Mouse (Mus musculus) c-Kit-negative CD71-positive TER-119-positive erythroid progenitor cells, embryonic 14.5 days (primary cell): ENCODE results near the gene Rgsl1.

Experiments used
- DNase-seq: peaks from one replicate; pipeline ENCODE4 v3.0.0-alpha.2; 2013; ENCODE audit warnings: low read depth, low spot score

Rgsl1 gene

DNA sequence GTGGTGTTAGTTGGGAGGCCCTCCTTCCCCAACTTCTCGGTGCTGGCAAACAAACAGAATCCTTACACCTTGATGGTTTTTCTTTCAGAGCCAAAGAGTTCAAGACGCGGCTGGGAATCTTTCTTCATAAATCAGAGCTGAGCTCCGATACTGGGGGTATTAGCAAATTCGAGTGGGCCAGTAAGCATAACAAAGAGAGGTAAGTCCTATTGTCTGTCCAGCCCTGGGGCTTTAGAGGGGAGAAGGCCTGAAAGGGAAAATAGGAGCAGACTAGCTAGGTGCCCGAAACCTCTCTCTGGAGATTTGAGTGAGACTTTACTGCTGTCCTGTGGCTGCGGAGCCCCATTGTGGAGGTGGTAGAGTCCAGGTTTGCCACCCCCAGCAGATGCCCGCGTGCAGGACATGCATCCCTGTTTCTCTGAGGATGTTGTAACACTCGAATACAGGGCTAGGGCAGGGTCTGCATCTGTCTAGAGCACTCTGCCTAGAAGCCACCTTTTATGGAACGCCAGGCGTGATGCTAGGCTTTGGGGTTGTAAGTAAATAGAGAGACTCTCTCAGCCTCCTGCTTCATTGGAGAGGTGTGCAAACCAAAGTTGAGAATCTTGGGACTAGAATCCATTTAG, 103.1 kb downstream of the Rgsl1 start:
- no peak for DNase-seq

DNA sequence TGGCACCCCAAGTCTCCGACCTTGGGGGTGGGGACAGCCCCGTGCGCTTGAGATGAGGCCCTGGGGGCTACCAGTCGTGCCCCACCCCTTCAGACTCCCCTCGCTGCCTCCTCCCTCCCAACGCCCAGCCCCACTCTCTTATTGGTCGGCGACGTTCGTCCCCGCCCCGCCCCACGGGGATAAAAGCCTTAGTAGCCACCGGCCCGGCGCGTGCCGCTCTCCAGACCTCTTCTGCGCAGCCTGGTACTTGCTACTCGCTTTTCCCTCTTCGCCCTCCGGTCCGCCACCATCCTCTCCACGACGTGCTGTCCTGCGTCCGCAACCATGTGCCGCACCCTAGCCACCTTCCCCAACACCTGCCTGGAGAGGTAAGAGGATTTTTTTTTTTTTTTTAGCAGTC, 103.8 kb downstream of the Rgsl1 start, which contains the start of gene Rgs16:
Gene Rgs16 (plus strand): TSS at position 205 of the 400 bp plus-strand sequence.
- DNase-seq: no peak

DNA sequence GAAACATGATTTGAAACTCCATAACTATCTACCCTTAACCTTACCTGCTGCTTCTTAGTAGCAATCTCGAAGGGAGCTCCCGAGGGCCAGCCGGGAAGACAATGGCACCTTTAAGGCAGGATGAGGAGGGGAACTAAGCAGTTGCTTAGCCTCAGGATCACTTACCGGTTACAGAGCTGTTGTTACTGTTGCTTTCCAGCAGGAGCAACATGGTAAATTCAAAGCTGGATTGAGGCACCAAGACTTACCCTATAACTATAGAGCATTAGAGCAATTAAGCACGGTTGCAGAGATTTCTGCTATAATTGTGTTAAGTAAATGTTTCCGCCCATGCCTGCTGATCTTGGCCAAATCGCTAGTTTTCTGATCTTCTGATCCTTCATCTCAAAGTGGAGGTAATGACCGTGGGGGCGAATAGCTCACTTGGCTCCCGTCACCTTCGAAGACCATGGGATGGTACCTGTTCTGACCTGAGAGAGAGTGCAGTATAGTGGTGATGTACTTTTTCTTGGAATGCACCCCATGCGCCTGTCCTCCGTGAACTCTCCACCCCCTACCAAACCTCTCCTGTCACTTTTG, 104.4 kb downstream of the Rgsl1 start:
- no peak for DNase-seq

DNA sequence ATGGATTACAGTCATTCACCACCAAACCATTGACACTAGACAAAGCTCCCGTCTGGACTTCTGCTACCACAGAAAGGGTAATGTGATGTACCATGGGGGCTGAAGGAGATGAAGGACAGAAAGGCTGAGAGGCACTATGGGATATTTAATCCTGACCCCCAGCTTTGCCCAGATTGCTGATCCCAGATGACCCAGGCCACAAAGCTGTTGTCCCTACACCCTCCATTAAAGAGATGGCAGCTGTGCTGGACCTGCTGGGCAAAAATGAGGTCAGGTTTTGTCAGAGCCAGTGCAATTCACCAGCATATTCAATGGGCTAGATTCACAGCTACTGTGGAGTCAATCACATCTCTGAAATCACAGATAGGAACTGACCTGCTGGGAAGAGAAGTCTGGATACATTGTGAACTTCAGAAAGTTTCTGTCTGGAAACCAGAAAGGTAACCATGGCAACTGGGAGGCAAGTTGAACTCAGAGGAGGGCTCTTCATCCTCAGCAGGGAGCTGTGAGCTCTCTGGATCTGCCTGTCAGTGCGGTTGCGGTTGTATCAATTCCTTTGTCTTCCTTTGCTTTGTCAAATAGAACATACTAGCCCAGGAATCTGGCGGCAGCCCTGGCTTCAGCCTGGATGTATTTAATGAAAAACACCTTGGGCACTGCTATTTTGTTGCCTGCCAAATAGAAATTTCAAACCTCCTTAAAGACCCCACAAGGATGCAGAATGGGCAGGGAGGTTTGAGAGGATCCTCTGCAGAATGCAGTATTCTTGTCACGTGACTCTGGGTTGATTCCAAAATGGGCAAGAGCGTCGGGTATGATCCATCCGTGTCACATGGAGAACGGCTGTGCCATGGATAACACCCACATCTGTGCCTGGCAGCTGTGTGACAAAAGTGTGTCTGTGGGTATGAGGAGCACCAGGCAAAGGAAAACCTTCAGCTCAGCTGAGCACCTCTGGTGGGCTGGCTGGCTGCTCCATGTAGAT, 106.5 kb downstream of the Rgsl1 start:
- no peak for DNase-seq

DNA sequence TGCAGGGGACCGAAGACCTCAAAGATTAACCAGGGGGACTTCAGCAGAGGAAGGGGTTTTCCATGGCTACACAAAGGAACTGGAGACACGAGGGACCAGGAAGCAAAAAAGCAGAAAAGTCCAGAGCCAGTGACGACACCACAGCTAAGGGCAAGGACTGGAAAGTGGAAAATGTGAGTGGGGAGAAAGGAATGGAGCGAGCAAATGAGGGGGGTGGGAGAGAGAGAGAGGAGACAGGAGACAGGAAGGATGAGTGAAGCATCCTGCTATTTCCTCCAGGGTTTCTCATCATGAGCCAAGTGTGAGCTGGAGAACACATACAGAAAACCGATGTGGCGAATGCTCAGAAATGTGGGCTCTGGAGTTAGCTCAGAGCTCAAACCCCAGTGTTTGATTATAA, 107.8 kb downstream of the Rgsl1 start:
- DNase-seq: no peak

DNA sequence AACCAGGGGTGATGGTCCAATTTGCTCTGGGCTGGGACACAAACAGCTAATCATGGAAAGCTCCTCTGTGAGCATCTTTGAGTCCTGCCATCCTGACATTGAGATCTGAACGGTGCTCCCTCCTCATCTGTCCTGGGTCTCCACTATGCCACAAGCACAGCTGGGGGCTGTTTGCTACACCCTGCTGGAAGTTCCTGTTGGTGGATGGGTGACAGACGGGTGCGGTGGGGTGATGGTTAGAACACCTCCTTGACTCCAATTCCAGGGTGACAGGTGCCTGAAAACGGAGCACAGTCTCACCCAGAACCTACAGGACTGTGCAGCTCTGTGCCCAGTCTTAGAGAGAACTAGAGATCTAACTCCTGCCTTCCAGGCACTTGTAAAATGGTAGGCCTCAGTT, 109.1 kb downstream of the Rgsl1 start:
- no peak for DNase-seq

DNA sequence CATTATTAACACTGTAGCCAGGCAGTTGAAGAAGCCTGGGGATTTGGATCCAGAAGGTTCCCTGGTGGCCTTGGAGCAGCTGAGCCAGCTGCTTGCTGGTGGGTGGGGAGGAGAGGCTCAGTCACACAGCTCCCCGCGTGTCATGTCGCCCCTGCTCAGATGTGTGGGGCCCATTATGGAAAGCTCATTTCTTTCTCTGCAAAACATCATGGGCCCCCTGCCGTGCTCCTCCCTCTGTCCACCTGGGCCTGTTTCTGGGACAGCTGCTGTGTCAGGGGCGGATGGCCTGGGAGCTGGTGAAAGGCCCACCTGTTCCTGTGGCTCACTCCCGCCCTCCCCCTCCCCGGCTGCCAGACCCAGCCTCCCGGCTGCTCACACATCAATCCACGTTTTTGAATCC, 110.8 kb downstream of the Rgsl1 start:
- DNase-seq: no peak

DNA sequence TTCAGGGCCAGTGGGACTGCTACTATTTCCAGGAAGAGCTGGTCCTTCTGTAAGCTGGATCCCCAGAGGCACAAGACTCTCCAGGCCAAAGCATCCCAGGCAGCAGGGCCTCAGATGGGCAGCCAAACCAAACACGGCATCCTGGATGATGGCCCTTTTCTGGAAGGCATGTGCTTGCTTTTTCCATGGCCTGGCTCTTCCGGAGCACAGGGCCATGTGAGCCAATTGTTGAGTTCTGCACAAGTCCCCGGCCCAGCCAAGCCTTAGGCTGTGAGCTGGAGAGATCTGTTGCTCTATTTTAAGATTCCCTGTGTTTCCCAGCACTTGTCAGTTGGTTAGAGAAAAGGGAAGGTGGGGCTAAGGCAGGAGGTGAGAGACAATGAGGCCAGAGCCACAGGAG, 113.3 kb downstream of the Rgsl1 start:
- DNase-seq: no peak

DNA sequence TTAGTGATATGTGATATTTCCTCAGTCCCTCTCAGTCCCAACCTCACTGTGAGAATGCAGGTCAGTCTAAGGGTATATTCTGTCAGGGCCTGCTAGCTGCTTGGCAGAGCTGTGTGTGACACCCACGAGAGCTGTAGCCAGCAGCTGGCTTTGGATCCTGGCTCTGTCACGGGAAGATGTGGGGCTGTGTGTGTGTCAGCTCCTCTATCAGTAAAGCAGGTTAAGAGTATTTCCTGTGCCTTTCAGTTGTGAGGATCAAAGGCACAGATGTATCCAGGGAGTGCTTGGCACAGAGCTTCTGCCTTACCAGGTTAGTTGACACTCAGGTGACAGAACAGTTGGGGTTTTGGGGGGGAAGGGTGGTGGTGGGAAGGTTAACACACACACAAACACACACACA, 114.1 kb downstream of the Rgsl1 start:
- no peak for DNase-seq
